Mouse (Mus musculus): ENCODE measurements around the gene Irf7. TPM values are rescaled to one million over a fixed set of nuclear protein-coding genes. Genes with fewer than 3 reads are reported as not detected.
"Not testable (repeated sequence)": the region's sequence is repeated elsewhere in the genome, so short reads cannot be mapped to it uniquely, and the experiment has no call there.

The Irf7 gene
- total and polyA plus RNA-seq, 3 experiments = 1.9 to 2.0 TPM; not detected in 1

GRCm38 (mm10) chr7:141256159-141256558 is 10.1 kb downstream of the Irf7 start:
- Histone ChIP-seq H3K27me3 (ENCODE audit: control insufficient read depth in 1 of 2, insufficient read depth in 2 of 2, low read length in 2 of 2) (no peaks in the 10 kb centered on the region), H3K27ac (ENCODE audit: control insufficient read depth, low read depth, low read length) (no peak overlapping the region), H3K36me3 (ENCODE audit: control insufficient read depth in 1 of 2, insufficient read depth in 2 of 2, low read length in 2 of 2) (peaks cover 0 to 36% of the 10 kb centered on the region in 2 experiments; a peak in 3 of 4 replicates), H3K4me3 (ENCODE audit: control insufficient read depth in 1 of 2, insufficient read depth in 1 of 2, low read depth in 2 of 2, low read length in 2 of 2) (no peak overlapping the region), H3K9me3 (replicated peaks; ENCODE audit: insufficient read depth, low read length) (no peaks in the 10 kb centered on the region), H3K9ac (ENCODE audit: control insufficient read depth, low read depth, low read length, poor library complexity, severe bottlenecking) (no peak overlapping the region), H3K4me1 (ENCODE audit: control insufficient read depth in 1 of 2, insufficient read depth in 2 of 2, low read length in 2 of 2) (no peaks in the 10 kb centered on the region; a peak in 1 of 4 replicates), H3K79me2 (ENCODE audit: control insufficient read depth, insufficient read depth, low read length, poor library complexity) (no peaks in the 10 kb centered on the region)
- DNase-seq (ENCODE audit: low read depth, low spot score) = peak; percentile 66
- TF ChIP-seq RCOR1 (IDR thresholded peaks at IDR 0.05; ENCODE audit: low read depth, low read length) (peak; percentile 44; the same call in 1 of the 2 replicates), GATA1 (IDR thresholded peaks at IDR 0.05; ENCODE audit: low read depth, low read length) (peak; percentile 51; the same call in 1 of the 2 replicates), TAL1 (IDR thresholded peaks at IDR 0.05; ENCODE audit: low read length) (no peak), MXI1 (IDR thresholded peaks at IDR 0.05; ENCODE audit: low read depth, low read length) (peak; percentile 66), CTCF (IDR thresholded peaks at IDR 0.05 in 2 of 3, conservative IDR thresholded peaks at IDR 0.05 in 1 of 3; ENCODE audit: control insufficient read depth in 1 of 3, insufficient read depth in 1 of 3, low read depth in 2 of 3, low read length in 3 of 3, poor library complexity in 1 of 3, severe bottlenecking in 1 of 3) (no peak), SIN3A (IDR thresholded peaks at IDR 0.05; ENCODE audit: low read length) (peak; percentile 33; the same call in 1 of the 2 replicates), ETS1 (IDR thresholded peaks at IDR 0.05; ENCODE audit: low read depth, low read length) (no peak), EP300 (IDR thresholded peaks at IDR 0.05; ENCODE audit: low read depth in 1 of 2, low read length in 2 of 2) (peak; percentile 46 to 58; a peak in 2 of 4 replicates)

- H3K4me3 ChIP-seq (ENCODE audit: control insufficient read depth in 1 of 2, insufficient read depth in 1 of 2, low read depth in 2 of 2, low read length in 2 of 2); H3K27ac ChIP-seq (ENCODE audit: control insufficient read depth, low read depth, low read length); H3K27me3 ChIP-seq (ENCODE audit: control insufficient read depth in 1 of 2, insufficient read depth in 2 of 2, low read length in 2 of 2); H3K9me3 ChIP-seq (replicated peaks; ENCODE audit: insufficient read depth, low read length); H3K9ac ChIP-seq (ENCODE audit: control insufficient read depth, low read depth, low read length, poor library complexity, severe bottlenecking); H3K79me2 ChIP-seq (ENCODE audit: control insufficient read depth, insufficient read depth, low read length, poor library complexity); DNase-seq (ENCODE audit: low read depth, low spot score); H3K4me1 ChIP-seq (ENCODE audit: control insufficient read depth in 1 of 2, insufficient read depth in 2 of 2, low read length in 2 of 2): not testable (repeated sequence)
- peaks cover 0 to 39% of the 10 kb centered on the region in 2 experiments; a peak in 2 of 4 replicates for H3K36me3 ChIP-seq (ENCODE audit: control insufficient read depth in 1 of 2, insufficient read depth in 2 of 2, low read length in 2 of 2)
Observed at GRCm38 (mm10) chr7:141250486-141250885, 15.8 kb downstream of the Irf7 start.

GRCm38 (mm10) chr7:141231551-141231950 is 34.7 kb downstream of the Irf7 start:
- Histone ChIP-seq H3K4me1 (ENCODE audit: control insufficient read depth in 1 of 2, insufficient read depth in 2 of 2, low read length in 2 of 2) (peaks cover 4 to 12% of the 10 kb centered on the region in 2 experiments; a peak in 2 of 4 replicates), H3K4me3 (ENCODE audit: control insufficient read depth in 1 of 2, insufficient read depth in 1 of 2, low read depth in 2 of 2, low read length in 2 of 2) (no peak overlapping the region), H3K9ac (ENCODE audit: control insufficient read depth, low read depth, low read length, poor library complexity, severe bottlenecking) (no peak overlapping the region), H3K36me3 (ENCODE audit: control insufficient read depth in 1 of 2, insufficient read depth in 2 of 2, low read length in 2 of 2) (peaks cover 11 to 26% of the 10 kb centered on the region in 2 experiments; a peak in 3 of 4 replicates), H3K79me2 (ENCODE audit: control insufficient read depth, insufficient read depth, low read length, poor library complexity) (peaks cover 37% of the 10 kb centered on the region), H3K27ac (ENCODE audit: control insufficient read depth, low read depth, low read length) (no peak overlapping the region), H3K27me3 (ENCODE audit: control insufficient read depth in 1 of 2, insufficient read depth in 2 of 2, low read length in 2 of 2) (no peaks in the 10 kb centered on the region), H3K9me3 (replicated peaks; ENCODE audit: insufficient read depth, low read length) (no peaks in the 10 kb centered on the region)
- no peak for DNase-seq (ENCODE audit: low read depth, low spot score)
- TF ChIP-seq TCF12 (IDR thresholded peaks at IDR 0.05; ENCODE audit: low read depth, low read length) (no peak), USF2 (IDR thresholded peaks at IDR 0.05; ENCODE audit: borderline replicate concordance in 1 of 2, insufficient read depth in 1 of 2, low read depth in 1 of 2, low read length in 2 of 2) (no peak), CTCF (IDR thresholded peaks at IDR 0.05 in 2 of 3, conservative IDR thresholded peaks at IDR 0.05 in 1 of 3; ENCODE audit: control insufficient read depth in 1 of 3, insufficient read depth in 1 of 3, low read depth in 2 of 3, low read length in 3 of 3, poor library complexity in 1 of 3, severe bottlenecking in 1 of 3) (no peak), ZKSCAN1 (IDR thresholded peaks at IDR 0.05; ENCODE audit: low read depth, low read length) (no peak), RCOR1 (IDR thresholded peaks at IDR 0.05; ENCODE audit: low read depth, low read length) (no peak), MAFK (IDR thresholded peaks at IDR 0.05; ENCODE audit: borderline replicate concordance, low read depth, low read length) (no peak), ELF1 (IDR thresholded peaks at IDR 0.05; ENCODE audit: low read depth, low read length) (no peak), JUND (IDR thresholded peaks at IDR 0.05; ENCODE audit: low read depth, low read length) (no peak), ETS1 (IDR thresholded peaks at IDR 0.05; ENCODE audit: low read depth, low read length) (no peak), ZNF384 (IDR thresholded peaks at IDR 0.05; ENCODE audit: low read depth, low read length) (no peak), POLR2AphosphoS2 (IDR thresholded peaks at IDR 0.05; ENCODE audit: low read length) (no peak), ZMIZ1 (IDR thresholded peaks at IDR 0.05; ENCODE audit: low read depth, low read length) (no peak), GATA1 (IDR thresholded peaks at IDR 0.05; ENCODE audit: low read depth, low read length) (no peak), SMC3 (IDR thresholded peaks at IDR 0.05; ENCODE audit: low read depth, low read length) (no peak), HCFC1 (IDR thresholded peaks at IDR 0.05; ENCODE audit: low read depth, low read length) (no peak)
